Mouse (Mus musculus) lung, embryonic 14.5 days (tissue): ENCODE data around the gene Adam10. TPM values are rescaled to one million over a fixed set of nuclear protein-coding genes. Genes with fewer than 3 reads are reported as not detected.

Source experiments
- ATAC-seq: fragments of 200-750 bp; cut with Nextera tagmentation; 2 replicates; pipeline ENCODE4 v1.8.0; 2017; ENCODE audit warnings: mild to moderate bottlenecking, moderate TSS enrichment, moderate library complexity; ENCODE audit not compliant: insufficient read depth
- DNase-seq: peaks from one replicate; pipeline ENCODE4 v3.0.0-alpha.2; 2015
- H3K27ac ChIP-seq: fragments of 300-500 bp; sonication (generic); 2 replicates; pipeline ENCODE4 v1.5.1; 2014; ENCODE audit warnings: low read depth, mild to moderate bottlenecking, moderate library complexity
- H3K27me3 ChIP-seq: fragments of 300-500 bp; sonication (generic); 2 replicates; pipeline ENCODE4 v1.6.1; 2014; ENCODE audit warnings: low read length, control low read depth; ENCODE audit not compliant: insufficient read depth
- H3K36me3 ChIP-seq: fragments of 300-500 bp; sonication (generic); 2 replicates; pipeline ENCODE4 v1.6.1; 2014; ENCODE audit warnings: control low read depth; ENCODE audit not compliant: insufficient read depth
- H3K4me1 ChIP-seq: fragments of 300-500 bp; sonication (generic); 2 replicates; pipeline ENCODE4 v1.6.1; 2014; ENCODE audit warnings: antibody characterized with exemption, control low read depth; ENCODE audit not compliant: insufficient read depth
- H3K4me2 ChIP-seq: fragments of 300-500 bp; sonication (generic); 2 replicates; pipeline ENCODE4 v1.6.1; 2014; ENCODE audit warnings: mild to moderate bottlenecking
- H3K4me3 ChIP-seq: fragments of 300-500 bp; sonication (generic); 2 replicates; pipeline ENCODE4 v1.5.1; 2014; ENCODE audit warnings: low read depth, low read length
- H3K9ac ChIP-seq: fragments of 300-500 bp; sonication (generic); 2 replicates; pipeline ENCODE4 v1.6.1; 2014
- H3K9me3 ChIP-seq: fragments of 300-500 bp; sonication (generic); 2 replicates; pipeline ENCODE4 v1.6.1; 2016; ENCODE audit warnings: low read depth, low read length, control low read depth
- CTCF ChIP-seq: IDR thresholded peaks from 2 replicates; pipeline ENCODE4 v1.5.1; 2016; ENCODE audit warnings: antibody characterized with exemption, low read depth
- WGBS: fragments of 180-500 bp; shearing (Covaris S2); extraction: QIAGEN DNeasy Blood & Tissue Kit; methylation state at CpG from one replicate; pipeline ENCODE4 v1.1.7; 2014; 5-methylcytosine and 5-hydroxymethylcytosine counted together
- polyA plus RNA-seq: library from polyadenylated mRNA; unstranded; fragments of >200 nt; fragmentation: Nextera tagmentation; extraction: Ambion mirVana; gene quantifications from 2 replicates; pipeline ENCODE4 v1.2.1, GENCODE M21; 2014

Adam10 gene
- polyA plus RNA-seq, 1 experiment from 2014 or later: 80.2 TPM

DNA sequence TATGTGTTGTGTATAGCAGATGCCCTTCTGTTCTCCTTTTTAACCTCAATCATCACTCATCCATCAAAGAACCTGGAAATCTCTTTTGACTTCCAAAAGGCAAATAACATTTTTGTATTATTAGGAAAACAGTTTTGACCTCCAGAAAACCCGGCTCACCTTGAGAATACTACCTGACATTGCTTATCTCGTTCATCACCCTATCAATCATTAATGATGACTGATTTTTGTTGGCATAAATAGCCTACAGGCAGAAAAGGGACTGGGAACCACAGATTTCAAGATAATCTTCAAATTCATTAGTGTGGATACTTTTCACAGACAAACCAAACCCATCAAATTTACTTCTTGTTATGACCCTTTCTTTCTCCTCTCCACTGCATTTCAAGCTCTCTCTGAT lies 24.9 kb upstream of the Adam10 start:
- DNase-seq (no peak), ATAC-seq (no peak)
- Histone ChIP-seq H3K4me3 (no peak overlapping the region), H3K4me1 (no peaks in the 10 kb centered on the region), H3K27me3 (no peaks in the 10 kb centered on the region), H3K4me2 (no peak overlapping the region), H3K27ac (no peak overlapping the region), H3K9ac (no peak overlapping the region), H3K36me3 (no peaks in the 10 kb centered on the region), H3K9me3 (no peaks in the 10 kb centered on the region)
- no peak for TF ChIP-seq CTCF
- 56% methylated on average over 2 of the region's 2 CpGs for WGBS

DNA sequence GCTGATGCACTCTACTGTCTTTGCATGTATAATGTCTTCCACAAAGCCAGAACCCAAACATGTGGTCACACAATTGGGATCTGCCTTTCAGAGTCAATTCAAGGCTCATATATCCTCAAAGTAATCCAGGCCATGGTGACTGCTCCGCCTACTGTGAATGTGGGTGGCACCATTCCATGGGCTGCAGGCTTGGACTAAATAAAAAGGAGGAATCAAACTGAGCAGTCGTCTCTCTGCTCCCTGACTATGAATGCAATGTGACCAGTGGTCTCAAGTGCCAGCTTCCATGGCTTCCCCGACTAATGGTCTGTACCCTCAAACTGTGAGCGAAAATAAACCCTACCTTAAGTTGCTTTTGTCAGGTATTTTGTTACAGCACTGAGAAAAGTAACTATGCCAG lies 24.3 kb upstream of the Adam10 start:
- Histone ChIP-seq H3K27me3 (no peaks in the 10 kb centered on the region), H3K36me3 (no peaks in the 10 kb centered on the region), H3K9ac (no peak overlapping the region), H3K4me3 (no peak overlapping the region), H3K27ac (no peak overlapping the region), H3K4me2 (0 out of 2 replicates have a peak overlapping the region, but pooled peaks have one; percentile 5), H3K9me3 (no peaks in the 10 kb centered on the region), H3K4me1 (no peaks in the 10 kb centered on the region)
- no peak for TF ChIP-seq CTCF
- DNase-seq (no peak), ATAC-seq (no peak)
- 69% methylated on average over 4 of the region's 4 CpGs for WGBS

- 44% methylated on average over 2 of the region's 2 CpGs for WGBS
- ATAC-seq: no peak
- no peak overlapping the region for H3K27ac ChIP-seq
These were observed 23.1 kb upstream of the Adam10 start for GRCm38 (mm10) chr9:70655764-70656129.

DNA sequence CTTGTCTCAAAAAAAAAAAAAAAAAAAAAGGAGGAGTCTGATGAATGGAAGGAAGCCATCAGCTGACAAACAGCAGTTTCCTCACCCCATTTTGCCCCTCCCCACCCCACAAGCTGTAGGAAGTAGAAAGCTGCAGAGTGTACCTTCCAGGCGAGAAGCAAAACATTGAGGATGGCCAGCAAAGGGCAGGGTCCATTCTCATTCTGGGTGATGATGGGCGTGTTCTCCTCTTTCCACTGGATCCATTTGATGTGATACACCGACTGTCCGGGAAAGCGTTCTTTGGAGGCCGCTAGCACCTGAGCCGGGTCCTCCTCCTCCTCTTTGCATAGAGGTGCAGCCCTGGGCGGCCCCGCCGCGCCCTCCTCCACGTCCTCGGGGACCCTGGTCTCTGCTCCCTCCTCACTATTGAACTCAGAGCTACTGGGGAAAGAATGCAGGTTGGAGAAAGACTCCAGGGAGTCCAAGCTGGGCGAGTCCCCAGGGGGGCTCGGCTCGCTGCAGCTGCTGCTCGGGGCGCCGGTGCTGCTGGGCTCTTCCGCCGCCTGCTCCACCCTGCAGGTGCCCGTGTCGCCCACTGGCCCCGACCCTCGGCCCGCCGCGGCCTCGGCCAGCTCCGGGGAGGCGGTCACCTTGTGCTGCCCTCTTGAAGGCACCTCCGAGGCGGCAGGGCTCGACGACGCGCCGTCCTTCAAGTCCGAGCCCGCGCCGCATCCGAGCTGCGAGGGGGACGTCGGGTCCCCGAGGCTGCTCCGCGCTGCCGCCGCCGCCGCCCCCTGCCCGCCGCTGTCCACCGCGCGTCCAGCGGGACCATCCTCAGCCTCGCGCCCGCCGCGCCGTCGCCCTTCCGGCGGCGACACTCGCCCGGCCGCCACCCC lies 22.4 kb upstream of the Adam10 start, which contains the start of gene Gm10642:
Gene Gm10642, plus strand, starts transcription at position 122 of the 878 bp plus-strand sequence.
- peak; percentile 48 for ATAC-seq
- Histone ChIP-seq H3K27ac (peak within 1 kb of the TSS; percentile 95), H3K4me2 (peak within 1 kb of the TSS; percentile 84), H3K4me3 (peak within 1 kb of the TSS; percentile 85), H3K36me3 (no peaks in the 10 kb centered on the region), H3K27me3 (no peaks in the 10 kb centered on the region), H3K4me1 (no peaks in the 10 kb centered on the region), H3K9me3 (no peaks in the 10 kb centered on the region), H3K9ac (peak within 1 kb of the TSS; percentile 74)
- under 1% methylated on average over 72 of the region's 72 CpGs for WGBS
- TF ChIP-seq CTCF: no peak
- DNase-seq: peak; percentile 48

More at GRCm38 (mm10) chr9:70655764-70656129, 23.1 kb upstream of the Adam10 start:
- DNase-seq: no peak
- peak overlapping the region; percentile 85 for H3K4me3 ChIP-seq
- H3K9me3 ChIP-seq: no peaks in the 10 kb centered on the region
- no peaks in the 10 kb centered on the region for H3K4me1 ChIP-seq
- peak overlapping the region; percentile 84 for H3K4me2 ChIP-seq
- H3K27me3 ChIP-seq: no peaks in the 10 kb centered on the region
- TF ChIP-seq CTCF: no peak
- H3K9ac ChIP-seq: peak overlapping the region; percentile 74; the same call in 1 of the 2 replicates
- no peaks in the 10 kb centered on the region for H3K36me3 ChIP-seq

DNA sequence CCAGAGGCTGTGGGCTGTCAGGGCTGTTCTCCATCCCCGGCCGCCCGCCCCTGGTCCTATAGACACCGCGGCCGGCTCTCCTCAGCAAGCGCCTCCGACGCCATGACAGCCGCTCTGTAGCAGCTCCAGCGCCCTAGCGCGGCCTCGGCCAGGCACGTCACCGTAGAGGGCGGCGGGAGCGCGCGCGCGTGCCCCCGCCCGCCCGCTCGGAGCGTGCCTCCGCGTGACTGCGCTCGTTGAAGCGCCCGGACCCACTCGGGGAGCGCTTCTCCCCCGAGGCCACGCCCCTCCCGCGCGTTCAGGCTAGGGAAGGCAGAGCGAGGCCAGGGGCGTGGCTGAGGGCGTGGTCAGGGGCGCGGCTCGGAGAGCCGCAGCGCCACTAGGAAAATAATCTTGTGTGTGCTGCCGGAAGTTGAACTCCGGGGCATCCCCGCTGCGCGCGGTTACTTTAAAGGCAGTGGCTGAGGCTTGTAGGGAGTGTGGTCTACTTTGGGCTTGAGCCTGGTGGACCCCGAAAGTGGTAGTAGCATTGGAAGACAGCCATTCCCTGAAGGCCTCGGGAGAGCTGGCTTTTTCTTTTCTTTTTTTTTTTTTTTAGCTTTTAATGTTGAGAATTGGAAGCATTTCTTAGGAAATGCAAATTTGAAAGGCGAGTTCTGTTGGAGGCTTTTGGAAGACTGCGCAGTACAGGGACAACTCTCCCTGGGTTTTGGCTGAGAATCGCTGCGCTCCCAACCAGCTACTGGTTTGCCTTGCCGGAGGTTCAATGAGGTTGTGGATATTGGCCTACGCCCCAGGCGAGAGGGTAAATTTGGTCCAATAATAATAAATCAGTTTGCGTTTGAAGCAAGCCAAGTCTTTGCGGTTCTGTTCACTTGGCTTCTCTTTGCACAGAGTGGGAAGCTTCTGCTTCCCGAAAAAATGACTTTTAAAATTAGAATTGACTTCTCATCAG lies 21.5 kb upstream of the Adam10 start, which contains the start of gene Mindy2:
Gene Mindy2, minus strand, starts transcription at position 162 of the 955 bp plus-strand sequence.
- H3K9ac ChIP-seq: peak within 1 kb of the TSS; percentile 74
- no peak for TF ChIP-seq CTCF
- H3K9me3 ChIP-seq: no peaks in the 10 kb centered on the region
- 1% methylated on average over 66 of the region's 67 CpGs for WGBS
- peak within 1 kb of the TSS; percentile 95 for H3K27ac ChIP-seq
- DNase-seq: peak; percentile 99
- no peaks in the 10 kb centered on the region for H3K36me3 ChIP-seq
- no peaks in the 10 kb centered on the region for H3K27me3 ChIP-seq
- H3K4me3 ChIP-seq: peak within 1 kb of the TSS; percentile 85
- peak; percentile 96 for ATAC-seq
- no peaks in the 10 kb centered on the region for H3K4me1 ChIP-seq
- peak within 1 kb of the TSS; percentile 84 for H3K4me2 ChIP-seq

- Histone ChIP-seq H3K4me3 (no peak overlapping the region), H3K4me1 (no peaks in the 10 kb centered on the region), H3K36me3 (no peaks in the 10 kb centered on the region), H3K9me3 (no peaks in the 10 kb centered on the region), H3K4me2 (no peak overlapping the region; the same call in 1 of the 2 replicates), H3K9ac (no peak overlapping the region), H3K27ac (no peak overlapping the region), H3K27me3 (no peaks in the 10 kb centered on the region)
- no peak for ATAC-seq
- no peak for DNase-seq
- TF ChIP-seq CTCF: no peak
- 61% methylated on average over 2 of the region's 2 CpGs for WGBS
These were observed 20.5 kb upstream of the Adam10 start for GRCm38 (mm10) chr9:70658266-70658665.
